Mouse (Mus musculus) cerebellum, adult 2 months (tissue): ENCODE results near the gene Kcnk5. TPM values are rescaled to one million over a fixed set of nuclear protein-coding genes. Genes with fewer than 3 reads are reported as not detected.

Experiments
- DNase-seq, 2 experiments: peaks; one replicate each; pipeline ENCODE4 v3.0.0; 2021
- H3K27ac ChIP-seq: fragments of 200-500 bp; 2 replicates; pipeline ENCODE4 v1.5.1; 2012; ENCODE audit warnings: low read length, control low read depth, inconsistent platforms; ENCODE audit not compliant: insufficient read depth
- H3K27me3 ChIP-seq: fragments of 200-500 bp; 2 replicates; pipeline ENCODE4 v1.6.1; 2012; ENCODE audit warnings: inconsistent platforms, mild to moderate bottlenecking, low read length, moderate library complexity; ENCODE audit not compliant: control insufficient read depth, insufficient read depth
- H3K4me1 ChIP-seq: fragments of 200-500 bp; 2 replicates; pipeline ENCODE4 v1.6.1; 2011; ENCODE audit warnings: low read length; ENCODE audit not compliant: control insufficient read depth, insufficient read depth
- H3K4me3 ChIP-seq: fragments of 200-500 bp; replicated peaks from 2 replicates; pipeline ENCODE3; 2011; ENCODE audit warnings: mild to moderate bottlenecking, low read depth, low read length, control low read depth; ENCODE audit not compliant: insufficient read depth
- CTCF ChIP-seq: fragments of 200-500 bp; IDR thresholded peaks from 2 replicates; pipeline ENCODE4 v1.5.1; 2011; ENCODE audit warnings: low read depth, mild to moderate bottlenecking, control low read depth, low read length, moderate library complexity, borderline replicate concordance; ENCODE audit not compliant: insufficient read depth
- POLR2A ChIP-seq: fragments of 200-500 bp; IDR thresholded peaks from 2 replicates; pipeline ENCODE4 v1.6.1; 2011; ENCODE audit warnings: low read length, control low read depth, borderline replicate concordance; ENCODE audit not compliant: insufficient read depth
- WGBS: fragments of 180-500 bp; shearing (Covaris S2); methylation state at CpG from one replicate; pipeline ENCODE4 v1.1.7; 2018; 5-methylcytosine and 5-hydroxymethylcytosine counted together
- polyA plus RNA-seq: library from polyadenylated mRNA; depleted of rRNA; stranded (reverse); fragments of >200 nt; gene quantifications from 2 replicates; pipeline ENCODE4 v1.2.3, GENCODE M21; 2012

The Kcnk5 gene
- polyA plus RNA-seq, 1 experiment: 0.85 TPM

DNA sequence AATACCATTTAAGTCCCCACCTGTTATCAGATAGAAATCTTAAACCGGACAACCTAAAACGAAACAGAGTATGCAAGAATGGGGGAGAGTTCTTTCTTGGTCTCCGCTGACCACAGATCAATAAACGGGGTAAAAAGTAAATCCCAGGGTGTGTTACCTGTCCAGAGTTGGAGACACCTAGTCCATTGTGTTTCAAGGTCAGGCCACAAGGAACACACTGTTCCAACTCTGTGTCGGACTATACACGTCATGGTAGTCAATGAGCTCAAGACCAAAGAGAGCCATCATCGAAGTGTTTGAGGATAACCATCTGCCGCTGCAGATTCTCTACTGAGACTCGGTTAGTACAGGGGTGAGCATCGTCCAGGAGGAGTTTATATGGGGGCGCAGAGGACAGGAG, 33.1 kb downstream of the Kcnk5 start:
- WGBS: 94% methylated on average over 11 of the region's 11 CpGs
- H3K4me3 ChIP-seq: no peak overlapping the region
- no peak overlapping the region for H3K27ac ChIP-seq
- TF ChIP-seq CTCF (no peak), POLR2A (no peak)
- H3K27me3 ChIP-seq: no peaks in the 10 kb centered on the region
- DNase-seq: no peak
- no peaks in the 10 kb centered on the region for H3K4me1 ChIP-seq

DNA sequence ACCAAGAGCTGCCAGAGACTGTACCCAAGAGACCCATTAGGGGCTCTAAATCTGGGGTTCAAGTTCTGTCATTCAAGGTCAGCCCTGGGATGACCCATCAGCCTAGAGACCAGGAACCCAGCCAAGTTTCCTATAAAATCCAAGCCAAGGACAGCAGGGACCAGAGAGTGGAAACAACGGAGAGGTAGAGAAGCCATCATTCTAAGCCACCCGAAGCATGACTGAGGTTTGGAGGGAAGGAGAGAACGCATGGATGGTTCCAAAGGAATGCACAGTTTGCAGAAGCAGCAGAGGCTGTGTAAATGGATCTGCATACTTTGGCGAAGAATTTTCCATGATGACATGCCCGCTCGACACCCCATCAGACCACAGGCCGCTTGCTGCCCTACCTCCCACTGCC, 33.8 kb downstream of the Kcnk5 start:
- Histone ChIP-seq H3K4me3 (no peak overlapping the region), H3K27ac (no peak overlapping the region), H3K27me3 (no peaks in the 10 kb centered on the region), H3K4me1 (no peaks in the 10 kb centered on the region)
- DNase-seq: no peak
- WGBS: 69% methylated on average over 7 of the region's 7 CpGs
- no peak for TF ChIP-seq POLR2A
- no peak for TF ChIP-seq CTCF

DNA sequence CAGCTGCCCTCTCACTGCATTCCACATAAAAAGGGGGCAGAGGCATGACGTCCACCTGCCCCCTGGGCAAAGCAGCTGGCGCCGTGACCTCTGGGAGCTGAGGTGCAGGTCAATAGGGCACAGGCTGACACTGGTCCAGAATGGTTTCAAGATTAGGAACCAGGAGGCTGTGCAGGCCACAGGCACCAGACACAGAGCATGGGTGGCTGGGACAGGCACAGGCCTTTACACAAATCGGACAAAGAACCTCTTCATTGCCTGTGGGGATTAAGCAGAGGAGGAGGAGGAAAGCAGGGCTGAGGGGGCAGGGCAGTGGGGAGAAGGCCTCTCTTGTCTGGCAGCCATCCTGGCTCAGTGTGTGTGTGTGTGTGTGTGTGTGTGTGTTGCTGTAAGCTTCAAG, 37.5 kb downstream of the Kcnk5 start:
- no peak overlapping the region for H3K4me3 ChIP-seq
- no peaks in the 10 kb centered on the region for H3K4me1 ChIP-seq
- peak overlapping the region; percentile 5; the same call in 1 of the 2 replicates for H3K27ac ChIP-seq
- H3K27me3 ChIP-seq: no peaks in the 10 kb centered on the region
- no peak for TF ChIP-seq POLR2A
- TF ChIP-seq CTCF: no peak
- 80% methylated on average over 4 of the region's 4 CpGs for WGBS
- peak in 1 of 2 experiments; percentile 17 for DNase-seq

DNA sequence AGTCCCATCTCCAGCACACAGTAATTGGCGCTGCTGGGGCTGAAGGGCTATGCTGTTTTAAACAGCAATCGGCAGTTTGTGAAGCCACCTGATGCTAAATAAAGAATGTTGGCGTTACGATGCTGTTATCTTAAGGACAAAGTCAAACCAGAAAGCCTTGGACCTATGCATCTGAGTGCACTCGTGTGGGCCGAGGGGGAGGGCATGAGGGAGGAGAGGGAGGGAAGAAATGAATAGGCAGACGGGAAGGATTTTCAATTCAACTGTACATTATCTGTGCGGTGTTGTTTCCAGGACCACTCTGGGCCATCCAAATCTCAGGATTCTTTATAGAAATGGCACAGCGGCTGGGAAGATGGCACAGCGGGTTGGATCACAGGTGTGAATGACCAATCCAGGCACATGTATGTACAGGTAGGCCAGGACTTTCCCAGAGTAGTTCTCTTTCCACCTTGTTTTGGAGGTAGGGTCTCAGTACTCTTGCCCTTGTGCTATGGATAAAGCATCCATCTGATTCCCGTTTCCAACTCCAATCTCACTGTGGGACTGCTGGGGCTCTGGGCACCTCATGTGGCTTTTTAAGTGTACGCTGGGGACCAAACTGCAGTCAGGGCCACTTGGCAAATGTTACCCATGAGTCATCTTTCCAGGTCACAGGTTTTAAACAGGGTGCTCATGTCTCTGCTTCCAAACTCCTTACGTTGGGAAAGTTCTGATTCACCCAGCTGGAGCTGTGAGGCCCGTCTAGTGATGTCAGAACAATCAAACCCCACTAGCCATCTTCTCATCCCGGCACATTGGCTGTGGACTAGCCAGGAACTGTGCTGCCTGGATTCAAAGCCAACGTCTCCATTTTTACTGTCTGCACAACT, 42.9 kb downstream of the Kcnk5 start, which contains the start of gene Saysd1:
Gene Saysd1 (minus strand): TSS at position 51 of the 872 bp plus-strand sequence.
- Histone ChIP-seq H3K4me3 (no peak within 1 kb of the TSS), H3K4me1 (no peaks in the 10 kb centered on the region), H3K27me3 (no peaks in the 10 kb centered on the region), H3K27ac (no peak within 1 kb of the TSS)
- DNase-seq: no peak
- TF ChIP-seq CTCF (no peak), POLR2A (no peak)
- WGBS: 79% methylated on average over 16 of the region's 16 CpGs

DNA sequence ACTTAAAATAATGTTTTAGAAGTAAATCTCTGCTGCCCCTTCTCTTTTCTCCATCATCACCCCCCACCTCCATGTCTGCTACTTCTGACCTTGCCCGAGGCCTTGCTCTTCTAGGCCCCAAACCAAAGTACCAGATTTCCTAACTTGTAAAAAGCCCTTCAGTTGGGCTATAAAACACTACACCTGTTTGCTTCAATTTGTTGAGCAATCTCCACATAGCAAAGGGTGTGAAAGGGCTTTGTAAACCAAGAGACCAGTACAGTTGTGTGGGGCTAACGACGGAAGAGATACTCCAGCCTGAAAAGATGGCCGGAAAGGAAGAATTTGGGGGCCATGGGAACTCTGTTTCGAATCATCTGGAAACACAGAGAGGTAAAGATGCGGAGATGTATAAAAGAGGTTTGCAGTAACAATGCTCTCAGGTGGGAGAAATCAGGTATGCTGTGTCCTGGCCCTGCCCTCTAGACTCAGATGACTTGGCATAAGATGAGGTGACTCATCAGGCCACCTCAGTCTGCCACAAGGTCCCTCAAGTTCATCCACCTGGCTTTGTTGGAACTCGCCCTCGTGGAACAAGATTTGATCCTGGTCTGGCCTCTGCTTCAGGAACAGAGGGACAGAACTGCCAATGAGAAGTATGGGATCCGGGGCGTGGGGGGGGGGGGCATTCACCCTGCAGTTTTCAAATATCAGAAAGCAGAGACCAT, 46.5 kb downstream of the Kcnk5 start:
- Histone ChIP-seq H3K27me3 (no peaks in the 10 kb centered on the region), H3K4me3 (no peak overlapping the region), H3K4me1 (no peaks in the 10 kb centered on the region), H3K27ac (no peak overlapping the region)
- no peak for DNase-seq
- no peak for TF ChIP-seq CTCF
- 86% methylated on average over 10 of the region's 10 CpGs for WGBS

DNA sequence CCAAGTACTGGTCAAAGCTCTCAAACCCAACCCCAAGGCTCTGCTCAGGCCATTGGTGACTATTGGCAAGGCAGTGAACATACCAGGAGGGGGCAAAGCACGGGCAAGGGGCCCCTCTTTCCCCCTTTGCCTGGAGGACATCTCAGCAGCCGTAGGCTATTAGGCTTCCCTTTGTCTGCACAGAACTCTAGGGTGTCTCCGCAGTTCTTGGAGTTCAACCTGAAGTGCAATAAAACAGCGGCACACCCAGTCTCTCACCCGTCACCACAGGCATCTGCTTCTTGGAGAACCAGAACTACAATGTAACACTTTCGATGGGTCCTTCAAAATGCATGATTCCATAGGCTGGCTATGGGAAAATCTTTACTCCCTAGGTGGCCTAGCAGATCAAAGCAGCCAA, 53.4 kb downstream of the Kcnk5 start:
- Histone ChIP-seq H3K4me3 (no peak overlapping the region), H3K4me1 (no peaks in the 10 kb centered on the region), H3K27me3 (no peaks in the 10 kb centered on the region), H3K27ac (no peak overlapping the region)
- TF ChIP-seq CTCF (no peak), POLR2A (no peak)
- WGBS: 84% methylated on average over 6 of the region's 6 CpGs
- DNase-seq: no peak

DNA sequence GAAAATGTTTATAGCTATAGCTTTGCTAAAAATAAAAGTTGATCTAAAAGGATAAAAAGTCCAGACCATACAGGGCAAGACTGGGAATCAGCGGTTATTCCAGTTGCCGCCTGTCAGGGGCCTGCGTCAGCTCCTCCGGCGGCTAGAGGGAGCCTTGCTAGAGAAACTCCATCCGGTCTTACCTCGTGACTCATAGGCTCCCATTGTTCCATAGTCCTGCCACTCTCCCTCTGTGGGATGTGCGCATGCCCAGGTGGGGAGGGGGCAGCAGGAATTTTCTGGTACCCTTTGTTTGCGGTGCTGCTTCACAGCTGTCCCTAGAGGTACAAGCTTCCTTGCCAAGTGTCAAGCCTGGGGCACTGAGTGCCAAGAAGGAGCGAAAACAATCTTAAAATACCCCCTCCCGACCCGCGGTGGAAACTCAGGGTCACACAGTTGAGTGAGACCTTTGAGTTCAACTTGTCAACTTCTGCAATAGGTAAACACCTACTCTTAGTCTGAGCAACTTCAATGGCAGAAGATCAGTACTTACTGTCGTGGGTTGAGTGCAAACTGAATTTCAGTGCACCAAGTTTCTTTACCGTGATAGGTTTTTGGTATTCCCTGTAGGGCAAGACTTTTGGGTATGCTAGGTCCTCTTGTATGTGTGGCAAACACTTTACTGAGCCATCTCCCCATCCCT, 54.1 kb downstream of the Kcnk5 start:
- Histone ChIP-seq H3K27ac (no peak overlapping the region), H3K4me1 (no peaks in the 10 kb centered on the region), H3K4me3 (no peak overlapping the region), H3K27me3 (no peaks in the 10 kb centered on the region)
- no peak for DNase-seq
- WGBS: 69% methylated on average over 15 of the region's 15 CpGs
- no peak for TF ChIP-seq POLR2A
- TF ChIP-seq CTCF: no peak
